Mouse (Mus musculus): ENCODE data around the gene Thsd7b.

DNA sequence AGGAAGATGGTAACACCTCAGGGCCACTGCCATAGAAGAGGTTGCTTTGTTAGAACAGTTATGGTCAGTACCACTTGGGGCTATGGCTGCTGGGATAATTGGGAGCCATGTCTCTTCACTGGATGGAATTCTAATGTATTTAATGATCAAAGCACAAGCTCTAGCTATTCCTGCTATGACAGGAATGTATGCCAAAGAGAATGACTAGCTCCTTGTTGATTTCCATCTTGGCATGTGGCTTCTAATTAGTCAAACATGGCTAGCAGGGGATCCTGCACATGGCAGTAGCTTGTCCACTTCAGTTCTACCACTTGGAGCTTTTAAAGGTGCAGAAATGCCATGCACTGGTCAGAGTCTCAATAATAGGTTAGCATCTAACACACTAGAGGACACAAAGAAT, 781.9 kb downstream of the Thsd7b start:
- no peak for TF ChIP-seq CTCF (IDR thresholded peaks at IDR 0.05; ENCODE audit: borderline replicate concordance, insufficient read depth, low read length)
- no peak for TF ChIP-seq POLR2A (IDR thresholded peaks at IDR 0.05; ENCODE audit: low read depth, low read length)

Measured in embryonic fibroblast, embryonic 13.5 days (primary cell).